Mouse (Mus musculus) right cerebral cortex, adult 2 months (tissue): ENCODE data around the gene Espn.

Experiments
- DNase-seq, 2 experiments: peaks; one replicate each; pipeline ENCODE4 v3.0.0; 2021 to 2022; ENCODE audit warnings: low spot score in 2 of 2

Gene Espn

GRCm38 (mm10) chr4:152178344-152178864 lies 26.2 kb upstream of the Espn start:
- peak in 1 of 2 experiments; percentile 55 for DNase-seq

- peak; percentile 89 for DNase-seq
Observed at GRCm38 (mm10) chr4:152177537-152178343, 25.6 kb upstream of the Espn start, which contains the start of gene Acot7. Gene Acot7 (plus strand): TSS chr4:152178134.

- no peak for DNase-seq
Observed at GRCm38 (mm10) chr4:152177174-152177536, 25.0 kb upstream of the Espn start.

GRCm38 (mm10) chr4:152176638-152177037 lies 24.5 kb upstream of the Espn start:
- DNase-seq: no peak

GRCm38 (mm10) chr4:152173956-152174355 lies 21.8 kb upstream of the Espn start:
- no peak for DNase-seq

GRCm38 (mm10) chr4:152173041-152173440 lies 20.9 kb upstream of the Espn start:
- peak; percentile 90 to 93 for DNase-seq

- DNase-seq: no peak
Observed at GRCm38 (mm10) chr4:152171543-152171942, 19.4 kb upstream of the Espn start.

GRCm38 (mm10) chr4:152170286-152170685 lies 18.1 kb upstream of the Espn start:
- no peak for DNase-seq

GRCm38 (mm10) chr4:152169103-152169502 lies 16.9 kb upstream of the Espn start:
- DNase-seq: no peak

GRCm38 (mm10) chr4:152168052-152168451 lies 15.9 kb upstream of the Espn start:
- DNase-seq: no peak

GRCm38 (mm10) chr4:152165036-152165931 lies 13.1 kb upstream of the Espn start:
- DNase-seq: peak; percentile 69 to 71

GRCm38 (mm10) chr4:152162748-152163147 lies 10.6 kb upstream of the Espn start:
- no peak for DNase-seq

GRCm38 (mm10) chr4:152161601-152162000 lies 9.4 kb upstream of the Espn start:
- DNase-seq: no peak

- no peak for DNase-seq
Observed at GRCm38 (mm10) chr4:152160748-152161147, 8.6 kb upstream of the Espn start.

- DNase-seq: no peak
Observed at GRCm38 (mm10) chr4:152159285-152159678, 7.1 kb upstream of the Espn start.

GRCm38 (mm10) chr4:152158585-152159284 lies 6.6 kb upstream of the Espn start, which contains the start of gene Hes2:
Gene Hes2 (plus strand): TSS chr4:152158867.
- no peak for DNase-seq

GRCm38 (mm10) chr4:152157779-152158584 lies 5.8 kb upstream of the Espn start:
- peak; percentile 64 to 68 for DNase-seq

- DNase-seq: no peak
Observed at GRCm38 (mm10) chr4:152155019-152155418, 2.8 kb upstream of the Espn start.

- DNase-seq: peak; percentile 77 to 80
Observed at GRCm38 (mm10) chr4:152153771-152154177, 1.6 kb upstream of the Espn start.

GRCm38 (mm10) chr4:152151451-152151965 lies 663 bp downstream of the Espn start:
- DNase-seq: no peak

- no peak for DNase-seq
Observed at GRCm38 (mm10) chr4:152150546-152150945, 1.6 kb downstream of the Espn start.
